Mouse (Mus musculus): ENCODE measurements around the gene Ifnk. TPM values are rescaled to one million over a fixed set of nuclear protein-coding genes. Genes with fewer than 3 reads are reported as not detected.

Ifnk gene
- total and polyA plus RNA-seq, 2 experiments = not detected

GRCm38 (mm10) chr4:35123087-35123486 lies 28.8 kb upstream of the Ifnk start:
- Histone ChIP-seq H3K27ac (replicated peaks; ENCODE audit: insufficient read depth, low read depth, low read length) (no peak overlapping the region), H3K79me2 (ENCODE audit: control insufficient read depth, insufficient read depth, low read length) (peaks cover 18% of the 10 kb centered on the region; the same call in 1 of the 2 replicates), H3K36me3 (ENCODE audit: control insufficient read depth, insufficient read depth, low read length) (no peaks in the 10 kb centered on the region), H3K9ac (ENCODE audit: low read depth, low read length) (no peak overlapping the region), H3K4me3 (ENCODE audit: insufficient read depth, low read depth, low read length) (no peak overlapping the region), H3K27me3 (ENCODE audit: control insufficient read depth, insufficient read depth, low read length) (no peaks in the 10 kb centered on the region), H3K4me1 (ENCODE audit: control insufficient read depth, insufficient read depth, low read length) (peaks cover 18% of the 10 kb centered on the region)
- DNase-seq (ENCODE audit: extremely low read depth, low read depth, low spot score) = no peak
- 86% methylated on average over 5 of the region's 5 CpGs for WGBS
- no peak for TF ChIP-seq POLR2A (IDR thresholded peaks at IDR 0.05; ENCODE audit: extremely low read depth, insufficient read depth, low read length)
- TF ChIP-seq CTCF (IDR thresholded peaks at IDR 0.05; ENCODE audit: low read depth, low read length) = no peak

GRCm38 (mm10) chr4:35124027-35124426 lies 27.8 kb upstream of the Ifnk start:
- no peak overlapping the region for H3K27ac ChIP-seq (replicated peaks; ENCODE audit: insufficient read depth, low read depth, low read length)
- TF ChIP-seq CTCF (IDR thresholded peaks at IDR 0.05; ENCODE audit: low read depth, low read length) (no peak), POLR2A (IDR thresholded peaks at IDR 0.05; ENCODE audit: extremely low read depth, insufficient read depth, low read length) (no peak)
- H3K36me3 ChIP-seq (ENCODE audit: control insufficient read depth, insufficient read depth, low read length) = no peaks in the 10 kb centered on the region
- peaks cover 19% of the 10 kb centered on the region for H3K4me1 ChIP-seq (ENCODE audit: control insufficient read depth, insufficient read depth, low read length)
- H3K9ac ChIP-seq (ENCODE audit: low read depth, low read length) = no peak overlapping the region
- no peak overlapping the region for H3K4me3 ChIP-seq (ENCODE audit: insufficient read depth, low read depth, low read length)
- DNase-seq (ENCODE audit: extremely low read depth, low read depth, low spot score) = no peak
- no peaks in the 10 kb centered on the region for H3K27me3 ChIP-seq (ENCODE audit: control insufficient read depth, insufficient read depth, low read length)
- 79% methylated on average over 11 of the region's 11 CpGs for WGBS
- peaks cover 20% of the 10 kb centered on the region; the same call in 1 of the 2 replicates for H3K79me2 ChIP-seq (ENCODE audit: control insufficient read depth, insufficient read depth, low read length)

- peak; percentile 85 for DNase-seq (ENCODE audit: extremely low read depth, low read depth, low spot score)
- Histone ChIP-seq H3K27me3 (ENCODE audit: control insufficient read depth, insufficient read depth, low read length) (no peaks in the 10 kb centered on the region), H3K79me2 (ENCODE audit: control insufficient read depth, insufficient read depth, low read length) (peaks cover 22% of the 10 kb centered on the region; the same call in 1 of the 2 replicates), H3K4me3 (ENCODE audit: insufficient read depth, low read depth, low read length) (no peak overlapping the region), H3K36me3 (ENCODE audit: control insufficient read depth, insufficient read depth, low read length) (no peaks in the 10 kb centered on the region), H3K9ac (ENCODE audit: low read depth, low read length) (no peak overlapping the region), H3K27ac (replicated peaks; ENCODE audit: insufficient read depth, low read depth, low read length) (no peak overlapping the region), H3K4me1 (ENCODE audit: control insufficient read depth, insufficient read depth, low read length) (peaks cover 19% of the 10 kb centered on the region)
- TF ChIP-seq CTCF (IDR thresholded peaks at IDR 0.05; ENCODE audit: low read depth, low read length) (no peak), POLR2A (IDR thresholded peaks at IDR 0.05; ENCODE audit: extremely low read depth, insufficient read depth, low read length) (no peak)
- 18% methylated on average over 6 of the region's 6 CpGs for WGBS
These were observed 26.5 kb upstream of the Ifnk start for GRCm38 (mm10) chr4:35125299-35125777.

GRCm38 (mm10) chr4:35126776-35127175 lies 25.1 kb upstream of the Ifnk start:
- DNase-seq (ENCODE audit: extremely low read depth, low read depth, low spot score) = peak; percentile 81
- Histone ChIP-seq H3K27ac (replicated peaks; ENCODE audit: insufficient read depth, low read depth, low read length) (peak overlapping the region; percentile 73), H3K79me2 (ENCODE audit: control insufficient read depth, insufficient read depth, low read length) (peaks cover 27% of the 10 kb centered on the region; the same call in 1 of the 2 replicates), H3K27me3 (ENCODE audit: control insufficient read depth, insufficient read depth, low read length) (no peaks in the 10 kb centered on the region), H3K36me3 (ENCODE audit: control insufficient read depth, insufficient read depth, low read length) (no peaks in the 10 kb centered on the region), H3K9ac (ENCODE audit: low read depth, low read length) (no peak overlapping the region), H3K4me3 (ENCODE audit: insufficient read depth, low read depth, low read length) (no peak overlapping the region), H3K4me1 (ENCODE audit: control insufficient read depth, insufficient read depth, low read length) (peaks cover 16% of the 10 kb centered on the region)
- no peak for TF ChIP-seq POLR2A (IDR thresholded peaks at IDR 0.05; ENCODE audit: extremely low read depth, insufficient read depth, low read length)
- WGBS = 26% methylated on average over 9 of the region's 9 CpGs

GRCm38 (mm10) chr4:35127759-35128158 lies 24.1 kb upstream of the Ifnk start:
- peaks cover 27% of the 10 kb centered on the region; the same call in 1 of the 2 replicates for H3K79me2 ChIP-seq (ENCODE audit: control insufficient read depth, insufficient read depth, low read length)
- 26% methylated on average over 6 of the region's 6 CpGs for WGBS
- H3K4me3 ChIP-seq (ENCODE audit: insufficient read depth, low read depth, low read length) = no peak overlapping the region
- no peaks in the 10 kb centered on the region for H3K27me3 ChIP-seq (ENCODE audit: control insufficient read depth, insufficient read depth, low read length)
- no peak for DNase-seq (ENCODE audit: extremely low read depth, low read depth, low spot score)
- peaks cover 16% of the 10 kb centered on the region for H3K4me1 ChIP-seq (ENCODE audit: control insufficient read depth, insufficient read depth, low read length)
- peak overlapping the region; percentile 15; the same call in 1 of the 2 replicates for H3K27ac ChIP-seq (replicated peaks; ENCODE audit: insufficient read depth, low read depth, low read length)
- H3K36me3 ChIP-seq (ENCODE audit: control insufficient read depth, insufficient read depth, low read length) = no peaks in the 10 kb centered on the region
- TF ChIP-seq POLR2A (IDR thresholded peaks at IDR 0.05; ENCODE audit: extremely low read depth, insufficient read depth, low read length) = no peak
- no peak for TF ChIP-seq CTCF (IDR thresholded peaks at IDR 0.05; ENCODE audit: low read depth, low read length)
- no peak overlapping the region; the same call in 1 of the 2 replicates for H3K9ac ChIP-seq (ENCODE audit: low read depth, low read length)

- no peak for TF ChIP-seq CTCF (IDR thresholded peaks at IDR 0.05; ENCODE audit: low read depth, low read length)
- TF ChIP-seq POLR2A (IDR thresholded peaks at IDR 0.05; ENCODE audit: extremely low read depth, insufficient read depth, low read length) = no peak
- Histone ChIP-seq H3K27me3 (ENCODE audit: control insufficient read depth, insufficient read depth, low read length) (no peaks in the 10 kb centered on the region), H3K36me3 (ENCODE audit: control insufficient read depth, insufficient read depth, low read length) (no peaks in the 10 kb centered on the region), H3K4me3 (ENCODE audit: insufficient read depth, low read depth, low read length) (no peak overlapping the region), H3K4me1 (ENCODE audit: control insufficient read depth, insufficient read depth, low read length) (peaks cover 34% of the 10 kb centered on the region), H3K27ac (replicated peaks; ENCODE audit: insufficient read depth, low read depth, low read length) (no peak overlapping the region), H3K79me2 (ENCODE audit: control insufficient read depth, insufficient read depth, low read length) (peaks cover 23% of the 10 kb centered on the region; the same call in 1 of the 2 replicates), H3K9ac (ENCODE audit: low read depth, low read length) (no peak overlapping the region)
- WGBS = 50% methylated on average over 6 of the region's 6 CpGs
- peak; percentile 43 for DNase-seq (ENCODE audit: extremely low read depth, low read depth, low spot score)
These were observed 21.4 kb upstream of the Ifnk start for GRCm38 (mm10) chr4:35130411-35130948.
